Mouse (Mus musculus): ENCODE data around the gene Dut. TPM values are rescaled to one million over a fixed set of nuclear protein-coding genes. Genes with fewer than 3 reads are reported as not detected.

The Dut gene
- total RNA-seq, 2 experiments from 2014 or later = 26.3 to 27.0 TPM

GRCm38 (mm10) chr2:125298841-125299240 lies 51.9 kb downstream of the Dut start:
- no peak for DNase-seq (ENCODE audit: low spot score in 2 of 2)
- intact Hi-C loops (cut with DNase I) = no loop called here

GRCm38 (mm10) chr2:125301877-125302624 lies 55.1 kb downstream of the Dut start:
- intact Hi-C loops (cut with DNase I) = no loop called here
- DNase-seq (ENCODE audit: low spot score in 2 of 2) = no peak

GRCm38 (mm10) chr2:125302625-125302924 lies 55.6 kb downstream of the Dut start:
- intact Hi-C loops (cut with DNase I) = no loop called here

GRCm38 (mm10) chr2:125303764-125304384 lies 56.9 kb downstream of the Dut start:
- intact Hi-C loops (cut with DNase I) = no loop called here
- DNase-seq (ENCODE audit: low spot score in 2 of 2) = no peak

More at GRCm38 (mm10) chr2:125302625-125302924, 55.6 kb downstream of the Dut start:
- DNase-seq (ENCODE audit: low spot score in 2 of 2) = peak; percentile 44 to 50

GRCm38 (mm10) chr2:125304746-125305145 lies 57.8 kb downstream of the Dut start:
- intact Hi-C loops (cut with DNase I) = no loop called here
- no peak for DNase-seq (ENCODE audit: low spot score in 2 of 2)

GRCm38 (mm10) chr2:125305671-125306070 lies 58.7 kb downstream of the Dut start:
- peak; percentile 24 to 35 for DNase-seq (ENCODE audit: low spot score in 2 of 2)
- intact Hi-C loops (cut with DNase I) = no loop called here

Other genes starting within 250 kb of the Dut start
- gene Slc24a5, start 179.1 kb upstream of the Dut start, total RNA-seq (2021) = not detected
- gene Myef2, start 123.5 kb upstream of the Dut start, total RNA-seq (2021) = 10 to 100 TPM; 80.8 to 91.7 TPM
- gene Ctxn2, start 110.5 kb upstream of the Dut start, total RNA-seq (2021) = 1 to 10 TPM; 8.2 to 8.5 TPM
- not detected for gene Slc12a1, start 94.7 kb upstream of the Dut start, total RNA-seq (2021)

All from left cerebral cortex, postnatal 36 days (tissue).